Mouse (Mus musculus): ENCODE data around the gene Smurf1.
A peak's percentile ranks its signal among the peaks of the same experiment; 100 is the strongest.

Gene Smurf1

DNA sequence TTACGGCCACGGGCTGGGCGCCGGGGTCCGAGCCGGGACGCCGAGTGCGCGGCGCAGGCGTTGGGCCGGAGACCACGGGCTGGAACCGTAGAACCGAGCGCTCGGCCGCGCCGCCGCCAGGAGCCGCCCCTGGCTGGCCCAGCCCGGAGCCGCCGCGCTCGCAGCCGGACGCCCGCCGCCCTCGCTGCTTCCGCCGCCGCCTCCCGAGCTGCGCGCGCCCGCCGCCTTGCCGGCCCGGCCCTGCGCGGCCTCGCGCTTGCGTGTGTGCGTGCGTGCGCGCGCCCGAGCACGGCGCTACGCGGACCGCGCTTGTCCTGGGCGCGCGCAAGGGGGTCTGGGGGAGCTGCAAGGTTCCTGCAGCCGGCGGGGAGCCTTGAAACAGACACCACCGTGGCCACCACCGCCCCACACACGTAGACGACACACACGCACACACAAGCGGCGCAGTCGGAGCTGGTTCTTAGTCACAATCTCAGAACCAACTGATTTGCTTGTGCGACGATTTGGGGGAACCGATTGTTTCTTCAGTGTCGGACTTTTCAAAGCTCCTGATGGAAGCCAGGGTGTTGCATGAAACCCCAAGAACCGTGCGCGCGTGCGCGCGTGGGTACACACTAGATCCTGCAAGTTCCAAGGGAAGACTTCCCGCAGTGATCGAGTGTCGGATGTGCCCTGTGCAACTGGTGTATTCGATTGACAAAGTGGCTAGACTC is at the start of gene Smurf1:
Gene Smurf1 (minus strand): TSS at position 209 of the 713 bp plus-strand sequence.
- DNase-seq = peak; percentile 79

DNA sequence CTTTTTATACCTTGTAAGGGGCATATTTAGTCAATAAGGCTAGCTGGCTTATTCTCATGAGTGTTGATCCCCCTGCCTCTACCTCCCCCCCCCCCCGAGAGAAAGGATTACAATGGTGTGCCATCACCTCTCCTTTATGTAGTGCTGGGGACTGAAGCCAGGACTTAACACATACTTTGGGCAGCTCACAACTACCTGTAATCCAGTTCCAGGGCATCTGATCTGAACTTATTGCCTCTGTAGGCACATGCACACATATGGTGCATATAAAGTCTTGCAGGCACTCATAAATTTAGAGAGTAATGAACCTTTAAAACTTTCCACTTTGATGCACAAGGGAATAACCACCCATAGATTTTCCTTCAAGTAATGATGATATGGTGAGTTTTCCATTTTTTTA is 48.6 kb upstream of the Smurf1 start:
- DNase-seq = no peak

DNA sequence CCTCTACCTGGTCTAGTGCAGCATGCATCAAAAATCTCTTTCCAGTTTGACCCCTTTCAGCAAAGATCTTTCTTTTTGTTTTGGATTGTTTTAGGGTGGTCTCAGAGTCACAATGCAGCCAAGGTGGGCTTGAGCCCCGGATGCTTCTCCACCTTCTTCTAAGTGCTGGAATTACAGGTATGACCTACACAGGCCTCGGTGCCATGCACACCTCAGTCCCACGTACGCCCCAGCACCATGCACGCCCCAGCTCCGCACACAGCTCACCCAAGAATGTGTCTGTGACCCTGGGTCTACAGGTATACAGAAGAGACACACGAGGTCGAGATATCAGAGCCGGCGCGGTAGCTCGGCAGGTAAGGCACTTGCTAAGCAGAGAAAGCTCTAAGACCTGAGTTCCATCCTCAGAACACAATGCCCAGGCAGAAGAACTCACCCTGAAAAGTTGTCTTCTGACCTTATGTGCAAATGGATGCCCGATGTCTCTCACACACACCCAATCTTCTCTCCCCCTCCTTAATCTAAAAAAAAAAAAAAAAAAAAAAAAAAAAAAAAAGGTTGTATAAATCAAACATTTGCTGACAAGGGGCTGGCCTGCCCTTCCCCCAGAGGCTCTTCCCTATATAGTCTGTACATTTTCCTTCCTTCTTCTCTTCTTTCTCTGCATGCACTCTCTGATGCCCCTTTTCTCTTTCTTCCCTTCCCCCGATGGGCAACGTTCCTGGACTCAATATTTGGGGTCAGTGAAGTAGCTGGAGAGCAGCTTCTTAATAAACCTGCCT is 43.4 kb upstream of the Smurf1 start:
- DNase-seq = no peak

DNA sequence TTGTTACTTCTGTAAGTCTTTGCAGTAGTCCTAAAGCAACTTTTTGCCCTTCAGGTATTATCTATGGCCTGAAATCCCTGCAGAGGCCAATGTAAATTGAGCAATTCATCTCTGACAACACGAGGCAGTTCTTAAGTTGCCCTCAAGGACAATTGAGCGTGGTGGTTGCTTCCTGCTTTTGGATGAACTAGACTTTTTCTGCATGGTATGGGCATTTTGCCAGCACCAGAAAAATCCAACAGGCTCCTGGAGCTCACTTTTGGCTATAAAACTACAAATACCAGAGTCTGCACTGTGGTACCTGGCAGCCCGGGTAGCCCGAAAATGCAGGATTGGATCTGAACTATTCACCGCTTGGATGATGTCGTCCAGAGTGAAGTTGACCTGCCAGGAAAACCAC is 39.9 kb upstream of the Smurf1 start:
- no peak for DNase-seq

DNA sequence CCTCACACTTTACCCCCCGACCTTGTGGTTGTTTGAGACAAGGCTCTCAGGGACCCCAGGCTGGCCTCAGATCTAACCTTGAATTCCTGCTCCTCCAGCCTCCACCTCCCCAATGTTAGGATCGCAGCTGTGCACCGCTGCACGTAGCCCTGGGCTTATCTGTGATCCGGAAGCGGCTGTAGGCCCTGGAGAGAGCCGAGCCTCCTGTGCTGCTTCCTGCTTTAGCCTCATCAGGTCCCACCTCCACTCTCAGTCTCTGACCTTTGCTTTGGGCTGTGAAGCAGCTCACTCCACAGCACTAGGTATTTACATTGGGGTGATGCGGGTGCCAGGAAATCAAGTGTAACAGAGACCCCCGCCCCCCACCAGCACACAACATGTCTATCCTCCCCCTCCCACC is 38.8 kb upstream of the Smurf1 start:
- no peak for DNase-seq

DNA sequence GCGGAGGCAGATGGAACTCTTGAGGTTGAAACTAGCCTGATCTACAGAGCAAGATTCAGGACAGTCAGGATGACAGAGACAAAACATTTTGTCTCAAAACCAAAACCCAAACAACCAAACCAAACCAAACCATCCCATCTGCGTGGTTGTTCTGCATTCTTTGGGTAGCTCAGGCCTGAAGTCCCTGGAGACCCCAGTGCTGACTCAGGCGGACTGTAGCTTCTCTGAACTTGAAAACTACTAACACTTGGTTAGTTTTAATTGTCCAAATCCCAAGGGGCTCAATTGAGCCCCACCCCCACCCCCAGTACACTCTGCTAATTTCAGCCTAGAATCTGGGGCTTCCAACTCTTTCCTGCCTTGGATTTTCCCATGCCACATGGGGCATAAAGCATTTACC is 37.7 kb upstream of the Smurf1 start:
- DNase-seq = no peak

DNA sequence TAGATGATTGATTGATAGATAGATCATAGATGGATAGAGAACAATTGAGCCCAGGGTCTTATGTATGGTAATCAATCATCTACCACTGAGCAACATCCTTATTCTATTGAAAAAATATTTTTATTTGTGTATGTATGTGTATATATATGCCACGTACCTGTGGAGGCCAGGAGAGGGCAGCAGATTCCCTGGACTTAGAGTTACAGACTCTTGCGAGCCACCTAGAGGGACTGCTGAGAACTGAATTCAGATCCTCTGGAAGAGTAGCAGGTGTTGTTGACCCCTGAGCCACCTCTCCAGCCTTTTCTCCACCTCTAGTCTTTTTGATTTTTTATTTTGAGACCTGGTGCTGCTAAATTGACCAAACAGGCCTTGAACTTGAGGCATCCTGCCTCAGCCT is 32.8 kb upstream of the Smurf1 start:
- no peak for DNase-seq

DNA sequence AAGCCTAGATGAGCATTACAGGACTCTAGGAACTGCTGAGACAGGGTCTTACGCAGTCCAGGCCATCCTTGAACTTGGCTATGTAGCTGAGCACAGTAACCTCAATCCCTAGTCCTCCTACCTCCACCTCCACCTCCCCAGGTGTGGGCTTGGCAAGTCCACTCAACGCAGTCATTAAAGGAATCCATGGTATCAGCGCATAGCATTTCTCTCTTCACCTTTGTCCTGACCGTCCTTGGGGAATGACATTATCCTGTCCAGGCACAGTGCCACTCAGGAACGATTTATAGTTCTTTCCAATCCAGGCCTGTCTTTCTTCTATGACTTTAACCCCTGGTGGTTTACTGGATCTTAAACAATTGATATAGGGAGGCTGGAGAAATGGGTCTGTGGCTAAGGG is 24.8 kb upstream of the Smurf1 start:
- DNase-seq = no peak

DNA sequence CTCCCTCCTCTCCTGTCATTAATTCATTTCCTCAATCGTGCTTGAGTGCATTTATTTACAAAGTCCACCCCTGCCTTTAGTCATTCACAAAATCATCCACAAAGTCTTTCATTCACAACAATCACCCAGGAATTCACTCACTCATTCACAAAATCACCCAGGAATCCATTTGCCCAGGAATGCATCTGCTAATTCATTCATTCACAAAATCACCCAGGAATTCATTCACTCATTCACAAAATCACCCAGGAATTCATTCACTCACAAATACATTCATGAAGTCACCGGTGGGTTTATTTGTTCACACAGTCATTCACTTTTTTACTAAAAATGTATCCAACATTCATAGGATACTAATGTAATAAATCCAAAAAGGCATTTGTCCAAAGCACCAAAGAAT is 24.4 kb upstream of the Smurf1 start:
- no peak for DNase-seq

DNA sequence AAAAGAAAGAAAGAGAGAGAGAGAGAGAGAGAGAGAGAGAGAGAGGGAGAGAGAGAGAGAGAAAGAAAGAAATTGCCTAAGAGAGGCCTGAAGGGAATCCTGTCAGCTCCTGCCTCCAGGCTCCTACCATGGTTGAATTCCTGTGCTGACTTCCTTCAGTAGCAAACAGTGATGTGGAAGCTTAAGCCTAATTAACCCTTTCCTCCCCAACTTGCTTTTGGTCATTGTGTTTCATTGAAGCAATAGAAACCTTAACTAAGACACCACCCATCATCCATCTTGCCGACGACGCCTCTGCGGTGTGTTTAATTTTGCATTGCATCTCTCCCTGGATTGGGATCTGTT is 23.4 kb upstream of the Smurf1 start:
- DNase-seq = no peak

DNA sequence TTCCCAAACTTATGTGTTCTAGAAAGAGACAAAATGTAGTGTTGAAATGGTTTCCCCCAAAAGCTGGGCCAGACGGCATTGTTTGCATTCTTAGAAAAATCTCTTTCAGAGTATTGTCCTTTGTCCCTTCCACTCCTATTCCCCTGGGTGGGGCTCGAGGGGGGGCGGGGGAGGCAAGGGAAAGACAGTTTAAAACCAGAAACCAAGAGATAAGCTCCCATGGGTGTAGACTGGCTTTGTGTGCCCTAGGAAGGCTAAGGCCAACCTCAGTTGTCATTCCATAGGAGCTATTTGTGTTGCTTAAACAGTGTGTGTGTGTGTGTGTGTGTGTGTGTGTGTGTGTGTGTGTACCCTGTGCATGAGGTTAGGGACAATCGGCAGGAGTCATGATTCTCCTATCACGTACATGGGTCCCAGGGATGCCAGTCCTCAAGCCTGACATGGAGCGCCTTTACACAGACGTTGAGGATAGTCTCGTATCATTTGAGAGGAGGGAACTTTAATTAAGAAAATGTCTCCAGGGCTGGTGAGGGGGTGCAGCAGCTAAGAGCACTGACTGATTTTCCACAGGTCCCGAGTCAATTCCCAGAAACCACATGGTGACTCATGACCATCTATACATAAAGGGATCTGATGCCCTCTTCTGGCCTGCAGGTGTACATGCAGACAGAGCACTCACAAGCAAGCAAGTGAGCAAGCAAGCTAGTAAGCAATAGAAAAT is 22.9 kb upstream of the Smurf1 start:
- DNase-seq = peak; percentile 62

DNA sequence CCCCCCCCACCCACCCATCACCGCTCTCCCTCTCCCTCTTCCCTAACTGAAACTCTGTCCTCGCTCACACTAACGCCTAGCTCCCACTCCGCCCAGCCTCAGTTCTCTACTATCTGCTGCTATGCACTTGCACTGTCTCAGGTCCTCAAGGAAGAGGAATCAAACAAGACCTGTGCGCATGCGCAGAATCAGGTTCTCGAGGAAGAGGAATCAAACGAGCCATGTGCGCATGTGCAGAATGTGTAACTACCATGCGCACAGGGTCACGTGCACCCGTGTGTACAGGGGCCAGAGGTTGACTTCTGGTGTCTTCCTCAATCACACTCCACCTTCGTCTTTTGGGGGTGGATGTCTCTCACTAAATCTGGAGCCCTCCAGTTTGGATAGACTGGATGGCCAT is 21.9 kb upstream of the Smurf1 start:
- DNase-seq = no peak

DNA sequence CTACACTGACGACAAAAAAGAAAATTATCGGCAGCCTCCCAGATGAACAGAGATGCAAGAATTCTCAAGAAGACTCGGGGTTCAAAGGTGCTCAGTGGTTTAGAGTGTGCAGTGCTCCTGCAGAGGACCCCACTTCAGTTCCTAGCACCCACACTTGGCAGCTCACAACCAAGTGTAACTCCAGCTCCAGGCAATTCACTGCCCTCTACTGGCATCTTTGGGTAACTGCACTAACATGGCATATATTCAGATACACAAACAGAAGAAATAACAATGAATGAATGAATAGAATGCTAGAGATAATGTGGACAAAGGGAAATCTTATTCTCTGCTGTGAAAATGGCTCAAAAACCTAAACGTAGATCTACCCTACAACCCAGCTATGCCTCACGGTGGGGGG is 19.2 kb upstream of the Smurf1 start:
- no peak for DNase-seq

DNA sequence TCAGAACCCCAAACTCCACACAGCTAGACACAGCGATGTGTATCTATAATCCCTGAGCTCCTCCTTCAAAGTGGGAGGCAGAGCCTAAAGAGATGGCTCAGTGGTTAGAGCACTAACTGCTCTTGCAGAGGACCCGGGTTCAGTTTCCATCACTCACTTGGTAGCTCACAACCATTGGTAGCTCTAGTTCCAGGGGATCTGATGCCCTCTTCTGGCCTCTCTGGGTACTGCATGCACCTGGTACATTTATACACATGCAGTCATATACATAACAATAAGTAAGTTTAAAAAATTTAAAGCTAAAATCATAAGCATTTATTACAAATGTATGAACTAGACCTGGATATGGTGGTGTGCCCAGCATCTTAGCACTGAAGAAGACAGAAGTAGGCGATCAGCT is 17.6 kb upstream of the Smurf1 start:
- DNase-seq = no peak

DNA sequence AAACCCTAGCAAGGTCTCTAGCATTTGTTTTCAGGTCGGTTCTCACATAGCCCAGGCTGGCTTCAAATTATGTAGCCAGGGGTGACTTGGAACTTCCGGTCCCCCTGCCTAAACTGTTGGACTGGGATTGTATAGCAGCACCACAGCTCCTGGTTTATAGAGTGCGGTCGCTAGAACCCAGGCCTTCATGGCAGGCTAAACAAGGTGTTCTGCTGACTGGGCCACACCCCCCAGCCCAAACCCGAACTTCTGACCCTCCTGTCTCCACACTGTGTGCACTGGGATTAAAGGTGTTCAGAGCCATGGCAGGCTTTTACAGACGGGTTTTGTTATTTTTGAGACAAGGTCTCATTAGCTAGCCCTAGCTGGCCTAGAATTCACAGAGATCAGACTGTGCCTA is 13.5 kb upstream of the Smurf1 start:
- no peak for DNase-seq

DNA sequence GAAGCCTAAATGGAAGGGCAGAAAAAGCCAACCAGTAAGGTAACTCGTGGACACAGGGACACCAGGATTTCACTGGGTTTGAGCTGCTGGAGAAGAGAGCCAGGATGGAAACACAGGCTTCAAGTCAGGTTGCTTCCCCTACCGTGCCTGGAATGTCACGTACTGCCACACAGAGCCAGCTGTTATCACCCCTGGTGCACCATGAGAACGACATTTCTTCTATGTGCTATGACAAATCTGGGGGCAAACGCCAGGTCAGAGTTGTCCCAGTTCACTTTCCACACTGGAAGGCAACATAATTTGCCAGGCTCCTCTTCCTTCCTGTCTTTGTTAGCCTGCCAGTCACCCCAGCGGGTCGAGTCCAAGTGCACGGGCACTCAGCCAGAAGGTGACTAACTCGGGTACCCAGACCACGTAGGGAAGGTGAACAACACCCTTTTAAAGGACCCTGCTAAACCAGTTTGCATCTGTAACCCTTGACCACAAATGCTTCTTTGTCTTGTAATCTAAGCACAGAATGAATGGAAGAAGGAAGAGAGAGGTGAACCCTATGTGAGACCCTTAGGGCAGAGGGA is 13.0 kb upstream of the Smurf1 start:
- DNase-seq = peak; percentile 54

DNA sequence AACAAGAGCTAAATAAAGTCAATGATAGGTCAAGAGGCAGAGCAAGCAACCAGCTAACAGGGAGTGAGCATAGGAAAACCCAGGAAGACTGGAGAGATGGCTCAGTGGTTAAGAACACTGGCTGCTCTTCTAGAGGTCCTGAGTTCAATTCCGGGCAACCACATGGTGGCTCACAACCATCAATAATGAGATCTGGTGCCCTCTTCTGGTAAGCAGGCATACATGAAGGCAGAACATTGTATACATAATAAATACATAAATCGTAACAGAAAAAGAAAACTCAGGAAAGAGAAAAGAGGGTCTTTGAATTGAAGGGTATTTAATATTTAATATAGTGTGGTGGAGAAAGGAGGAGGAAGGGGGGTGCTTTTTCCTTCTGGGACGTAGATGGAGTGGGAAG is 5.6 kb upstream of the Smurf1 start:
- DNase-seq = no peak

DNA sequence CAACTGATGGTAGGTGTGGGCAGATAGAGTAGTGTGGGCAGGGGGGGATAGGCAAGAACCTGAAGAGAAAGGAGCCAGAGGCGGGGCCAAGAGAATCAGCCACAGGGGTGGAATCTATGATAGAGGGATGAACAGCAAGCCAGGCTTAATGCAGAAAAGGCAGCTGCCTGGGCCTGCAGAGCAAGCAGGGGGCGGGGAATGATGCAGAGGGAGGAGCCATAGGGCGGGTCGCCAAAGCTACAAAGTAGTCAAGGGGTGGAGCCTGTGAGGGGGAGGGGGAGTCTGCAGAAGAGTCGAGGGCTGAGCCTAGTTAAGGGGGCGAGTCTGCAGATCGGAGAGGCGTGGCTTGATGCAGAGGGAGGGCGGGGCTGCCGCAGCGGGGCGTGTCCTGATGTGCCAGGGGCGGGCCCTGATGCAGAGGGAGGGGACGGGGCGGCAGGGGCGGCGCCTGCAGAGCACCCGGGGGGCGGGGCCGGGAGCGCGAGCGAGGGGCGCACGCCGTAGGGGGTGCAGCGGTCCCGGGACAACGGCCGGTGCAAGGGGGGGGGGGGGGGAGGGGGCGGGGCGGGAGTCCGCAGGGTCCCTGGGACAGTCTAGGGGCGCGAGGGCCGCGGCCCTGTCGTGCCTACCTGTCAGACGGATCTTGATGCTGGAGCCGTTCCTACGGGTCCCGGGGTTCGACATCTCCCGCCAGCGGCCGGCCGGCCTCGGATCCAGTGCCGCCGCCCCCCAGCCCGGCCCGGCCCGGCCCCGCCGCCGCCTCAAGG is 592 bp downstream of the Smurf1 start:
- DNase-seq = peak; percentile 92

DNA sequence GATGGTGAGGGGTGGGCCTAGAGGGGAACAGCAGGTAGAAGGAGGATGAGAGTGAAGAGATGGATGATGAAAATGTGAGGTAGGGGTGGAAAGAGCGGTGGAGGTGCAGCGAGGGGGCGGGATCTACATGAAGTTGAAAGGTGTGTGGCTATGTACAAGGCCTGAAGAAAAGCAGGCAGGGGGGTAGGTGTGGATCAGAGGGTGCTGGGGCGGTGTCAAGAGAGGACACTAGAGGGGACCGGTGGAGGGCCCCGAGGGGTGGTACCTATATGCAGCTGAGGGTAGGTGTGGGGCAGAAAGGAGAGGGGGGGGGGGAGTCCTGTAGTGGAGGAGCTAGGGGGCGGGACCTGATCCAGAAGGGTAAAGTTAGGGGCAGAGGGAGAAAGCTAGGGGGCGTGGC is 1.2 kb downstream of the Smurf1 start:
- DNase-seq = no peak

DNA sequence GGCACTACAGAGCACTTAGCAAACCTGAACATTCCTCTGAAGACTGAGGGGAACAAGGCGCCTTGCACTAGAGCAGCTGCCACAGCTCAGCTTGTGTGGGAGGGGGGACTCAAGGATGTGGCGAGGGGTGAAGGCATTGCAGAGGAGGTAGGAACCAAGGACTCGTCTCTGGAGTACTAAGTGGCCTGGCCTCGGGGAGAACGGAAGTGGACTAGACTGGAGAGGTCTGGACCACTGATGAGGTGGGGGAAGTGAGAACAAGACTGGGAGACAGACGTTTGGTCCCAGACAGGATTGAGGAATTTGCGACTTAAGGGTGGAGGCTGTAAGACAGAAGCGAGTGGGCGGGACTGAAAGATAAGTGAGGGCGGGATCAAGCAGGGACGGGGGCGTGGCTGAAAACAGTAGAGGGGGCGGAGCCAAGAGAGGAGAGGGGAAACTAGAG is 1.8 kb downstream of the Smurf1 start:
- peak; percentile 65 for DNase-seq

DNA sequence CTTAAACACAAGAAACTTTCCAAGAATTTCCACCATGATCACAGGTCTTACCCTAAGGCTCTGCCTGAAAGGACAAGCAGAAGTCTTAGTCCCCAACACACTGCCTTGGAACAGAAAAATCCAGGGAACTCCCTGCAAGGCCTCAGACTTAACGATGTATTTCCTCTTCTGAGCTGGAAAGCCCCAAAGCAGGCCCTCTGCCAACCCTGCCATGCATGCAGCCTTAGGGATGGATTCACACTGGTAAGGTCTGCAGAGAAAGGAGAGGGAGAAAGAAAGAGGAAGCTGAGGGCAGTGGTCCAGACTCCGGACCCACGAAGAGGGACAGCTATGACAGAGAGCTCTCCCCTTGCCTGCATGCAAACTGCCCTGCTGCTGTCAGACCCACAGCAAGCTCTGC is 2.2 kb downstream of the Smurf1 start:
- DNase-seq = peak; percentile 38

DNA sequence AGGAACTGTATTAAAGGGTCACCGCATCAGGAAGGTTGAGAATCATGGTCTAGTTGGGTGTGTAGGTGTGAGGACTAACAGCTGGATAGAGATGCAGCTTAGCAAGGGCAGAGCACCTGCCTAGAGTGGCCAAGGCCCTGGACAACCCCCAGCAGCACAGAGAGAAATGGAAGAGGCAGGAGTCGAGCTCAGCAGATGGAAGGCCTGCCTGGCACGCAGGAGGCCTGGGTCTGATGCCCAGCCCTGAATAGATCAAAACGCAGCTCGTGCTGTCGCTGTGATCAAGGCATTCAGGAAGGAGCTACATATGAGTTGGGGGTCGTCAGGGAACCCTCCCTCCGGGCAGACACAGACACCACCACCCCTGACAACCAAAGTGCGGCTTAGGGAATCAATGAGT is 7.4 kb downstream of the Smurf1 start:
- no peak for DNase-seq

DNA sequence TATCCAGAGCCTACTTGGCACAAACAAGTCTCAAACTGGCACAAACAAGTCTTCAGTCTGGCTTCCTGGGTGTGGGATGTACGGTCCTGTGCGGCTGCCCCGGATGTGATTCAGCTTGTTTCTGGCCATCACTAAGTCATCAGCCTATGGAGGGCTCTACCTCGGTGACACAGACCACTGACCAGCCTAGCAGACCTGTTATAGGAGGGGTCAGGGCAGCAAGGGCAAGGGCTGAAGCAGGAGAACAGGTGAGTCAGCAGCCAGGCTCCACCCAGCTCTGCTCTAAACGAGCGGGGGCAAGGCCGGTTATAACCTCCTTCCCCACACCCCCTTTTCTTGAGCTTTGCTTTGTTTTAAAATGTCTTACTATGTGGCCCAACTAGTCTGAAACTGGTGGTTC is 11.2 kb downstream of the Smurf1 start:
- no peak for DNase-seq
